Mouse (Mus musculus) midbrain, embryonic 16.5 days (tissue): ENCODE measurements around the gene Tcf7l2. TPM values are rescaled to one million over a fixed set of nuclear protein-coding genes. Genes with fewer than 3 reads are reported as not detected.

ENCODE experiments used
- ATAC-seq: fragments of 200-750 bp; cut with Nextera tagmentation; 2 replicates; pipeline ENCODE4 v1.8.0; 2017; ENCODE audit warnings: moderate TSS enrichment
- H3K27ac ChIP-seq: fragments of 300-500 bp; sonication (generic); 2 replicates; pipeline ENCODE4 v1.5.1; 2014; ENCODE audit warnings: mild to moderate bottlenecking, low read length, mixed read lengths
- H3K27me3 ChIP-seq: fragments of 300-500 bp; sonication (generic); 2 replicates; pipeline ENCODE4 v1.6.1; 2014; ENCODE audit warnings: low read depth, low read length, mixed read lengths; ENCODE audit not compliant: control insufficient read depth, insufficient read depth
- H3K36me3 ChIP-seq: fragments of 300-500 bp; sonication (generic); 2 replicates; pipeline ENCODE4 v1.6.1; 2014; ENCODE audit warnings: mild to moderate bottlenecking, low read length, moderate library complexity, mixed read lengths; ENCODE audit not compliant: control insufficient read depth, insufficient read depth
- H3K4me1 ChIP-seq: fragments of 300-500 bp; sonication (generic); 2 replicates; pipeline ENCODE4 v1.6.1; 2014; ENCODE audit warnings: mild to moderate bottlenecking, low read length, mixed read lengths; ENCODE audit not compliant: control insufficient read depth, insufficient read depth
- H3K4me2 ChIP-seq: fragments of 300-500 bp; sonication (generic); 2 replicates; pipeline ENCODE4 v1.6.1; 2014; ENCODE audit warnings: mild to moderate bottlenecking, low read length, mixed read lengths
- H3K4me3 ChIP-seq: fragments of 300-500 bp; sonication (generic); 2 replicates; pipeline ENCODE4 v1.5.1; 2014; ENCODE audit warnings: low read depth, mild to moderate bottlenecking, low read length, moderate library complexity, mixed read lengths
- H3K9ac ChIP-seq: fragments of 300-500 bp; sonication (generic); 2 replicates; pipeline ENCODE4 v1.6.1; 2014; ENCODE audit warnings: low read depth, low read length, mixed read lengths
- H3K9me3 ChIP-seq: fragments of 300-500 bp; sonication (generic); replicated peaks from 2 replicates; pipeline ENCODE4 v1.6.1; 2014; ENCODE audit warnings: mild to moderate bottlenecking, low read length, mixed read lengths; ENCODE audit not compliant: control insufficient read depth, poor library complexity, severe bottlenecking
- WGBS: fragments of 180-500 bp; shearing (Covaris S2); extraction: QIAGEN DNeasy Blood & Tissue Kit; methylation state at CpG from one replicate; pipeline ENCODE4 v1.1.7; 2014; 5-methylcytosine and 5-hydroxymethylcytosine counted together
- polyA plus RNA-seq: library from polyadenylated mRNA; unstranded; fragments of >200 nt; fragmentation: Nextera tagmentation; extraction: Ambion mirVana; gene quantifications from 2 replicates; pipeline ENCODE4 v1.2.1, GENCODE M21; 2015

Tcf7l2 gene
- polyA plus RNA-seq, 1 experiment from 2014 or later, result 824 TPM

- Histone ChIP-seq H3K36me3 (no peaks in the 10 kb centered on the region), H3K27me3 (no peaks in the 10 kb centered on the region), H3K9me3 (no peaks in the 10 kb centered on the region), H3K27ac (no peak overlapping the region), H3K4me3 (no peak overlapping the region), H3K4me2 (no peak overlapping the region), H3K4me1 (peaks cover 23% of the 10 kb centered on the region), H3K9ac (no peak overlapping the region)
- 80% methylated on average over 5 of the region's 5 CpGs for WGBS
- no peak for ATAC-seq
Measured at GRCm38 (mm10) chr19:55855571-55855970, 114.0 kb downstream of the Tcf7l2 start.

- Histone ChIP-seq H3K27me3 (no peaks in the 10 kb centered on the region), H3K9ac (no peak overlapping the region), H3K4me1 (peaks cover 6% of the 10 kb centered on the region), H3K4me3 (no peak overlapping the region), H3K9me3 (no peaks in the 10 kb centered on the region), H3K4me2 (no peak overlapping the region), H3K27ac (no peak overlapping the region), H3K36me3 (no peaks in the 10 kb centered on the region)
- ATAC-seq, result no peak
- WGBS, result 93% methylated on average over 4 of the region's 4 CpGs
Measured at GRCm38 (mm10) chr19:55857328-55857727, 115.7 kb downstream of the Tcf7l2 start.

- Histone ChIP-seq H3K36me3 (no peaks in the 10 kb centered on the region), H3K4me3 (no peak overlapping the region), H3K9me3 (no peaks in the 10 kb centered on the region), H3K4me1 (no peaks in the 10 kb centered on the region), H3K4me2 (no peak overlapping the region), H3K27ac (no peak overlapping the region), H3K27me3 (no peaks in the 10 kb centered on the region), H3K9ac (no peak overlapping the region)
- WGBS, result 87% methylated on average over 10 of the region's 10 CpGs
- ATAC-seq, result no peak
Measured at GRCm38 (mm10) chr19:55860009-55860743, 118.6 kb downstream of the Tcf7l2 start.

- H3K4me2 ChIP-seq, result no peak overlapping the region
- WGBS, result 70% methylated on average over 2 of the region's 2 CpGs
Measured at GRCm38 (mm10) chr19:55861746-55862145, 120.1 kb downstream of the Tcf7l2 start.

GRCm38 (mm10) chr19:55862559-55862958 is 120.9 kb downstream of the Tcf7l2 start:
- no peak overlapping the region for H3K9ac ChIP-seq
- H3K27me3 ChIP-seq, result no peaks in the 10 kb centered on the region
- H3K27ac ChIP-seq, result no peak overlapping the region
- H3K36me3 ChIP-seq, result no peaks in the 10 kb centered on the region
- no peaks in the 10 kb centered on the region for H3K4me1 ChIP-seq
- 91% methylated on average over 3 of the region's 3 CpGs for WGBS
- H3K4me3 ChIP-seq, result no peak overlapping the region
- no peak overlapping the region for H3K4me2 ChIP-seq
- no peaks in the 10 kb centered on the region for H3K9me3 ChIP-seq
- ATAC-seq, result no peak

More at GRCm38 (mm10) chr19:55861746-55862145, 120.1 kb downstream of the Tcf7l2 start:
- Histone ChIP-seq H3K27ac (no peak overlapping the region), H3K4me3 (no peak overlapping the region), H3K9me3 (no peaks in the 10 kb centered on the region), H3K4me1 (no peaks in the 10 kb centered on the region), H3K27me3 (no peaks in the 10 kb centered on the region), H3K36me3 (no peaks in the 10 kb centered on the region), H3K9ac (no peak overlapping the region)
- no peak for ATAC-seq

- no peak for ATAC-seq
- no peaks in the 10 kb centered on the region for H3K4me1 ChIP-seq
- H3K4me3 ChIP-seq, result no peak overlapping the region
Measured at GRCm38 (mm10) chr19:55865049-55865448, 123.4 kb downstream of the Tcf7l2 start.

GRCm38 (mm10) chr19:55865774-55866578 is 124.4 kb downstream of the Tcf7l2 start:
- no peak overlapping the region for H3K4me2 ChIP-seq
- H3K9me3 ChIP-seq, result no peaks in the 10 kb centered on the region
- H3K9ac ChIP-seq, result no peak overlapping the region
- no peak overlapping the region for H3K27ac ChIP-seq
- ATAC-seq, result no peak
- peaks cover 5% of the 10 kb centered on the region; the same call in 1 of the 2 replicates for H3K4me1 ChIP-seq
- 80% methylated on average over 13 of the region's 13 CpGs for WGBS
- H3K36me3 ChIP-seq, result no peaks in the 10 kb centered on the region
- no peaks in the 10 kb centered on the region for H3K27me3 ChIP-seq
- H3K4me3 ChIP-seq, result no peak overlapping the region

More at GRCm38 (mm10) chr19:55865049-55865448, 123.4 kb downstream of the Tcf7l2 start:
- no peak overlapping the region for H3K27ac ChIP-seq
- no peak overlapping the region for H3K9ac ChIP-seq
- H3K9me3 ChIP-seq, result no peaks in the 10 kb centered on the region
- WGBS, result 97% methylated on average over 2 of the region's 2 CpGs
- no peak overlapping the region for H3K4me2 ChIP-seq
- H3K36me3 ChIP-seq, result no peaks in the 10 kb centered on the region
- H3K27me3 ChIP-seq, result no peaks in the 10 kb centered on the region

- H3K27ac ChIP-seq, result no peak overlapping the region
- H3K4me1 ChIP-seq, result peaks cover 5% of the 10 kb centered on the region; the same call in 1 of the 2 replicates
- H3K27me3 ChIP-seq, result no peaks in the 10 kb centered on the region
- 86% methylated on average over 6 of the region's 6 CpGs for WGBS
- no peak for ATAC-seq
- H3K9me3 ChIP-seq, result no peaks in the 10 kb centered on the region
- H3K36me3 ChIP-seq, result no peaks in the 10 kb centered on the region
- no peak overlapping the region for H3K4me3 ChIP-seq
- no peak overlapping the region for H3K4me2 ChIP-seq
- no peak overlapping the region for H3K9ac ChIP-seq
Measured at GRCm38 (mm10) chr19:55867255-55867654, 125.6 kb downstream of the Tcf7l2 start.

- no peak for ATAC-seq
- Histone ChIP-seq H3K36me3 (no peaks in the 10 kb centered on the region), H3K27me3 (no peaks in the 10 kb centered on the region), H3K27ac (no peak overlapping the region), H3K9me3 (no peaks in the 10 kb centered on the region), H3K4me3 (no peak overlapping the region), H3K4me1 (peaks cover 5% of the 10 kb centered on the region; the same call in 1 of the 2 replicates), H3K4me2 (no peak overlapping the region), H3K9ac (no peak overlapping the region)
- WGBS, result 60% methylated on average over 3 of the region's 3 CpGs
Measured at GRCm38 (mm10) chr19:55867905-55868304, 126.3 kb downstream of the Tcf7l2 start.
